Mouse (Mus musculus): ENCODE measurements around the gene Gpr176.

Gpr176 gene

GRCm38 (mm10) chr2:118372901-118373571 lies at the start of gene Gpr176:
TSS of gene Gpr176 (minus strand) at chr2:118373419.
- DNase-seq (ENCODE audit: low spot score) = peak; percentile 3

GRCm38 (mm10) chr2:118422385-118422784 lies 49.2 kb upstream of the Gpr176 start:
- no peak for DNase-seq (ENCODE audit: low spot score)

- no peak for DNase-seq (ENCODE audit: low spot score)
Measured at GRCm38 (mm10) chr2:118421951-118422350, 48.7 kb upstream of the Gpr176 start.

GRCm38 (mm10) chr2:118418076-118418475 lies 44.9 kb upstream of the Gpr176 start:
- no peak for DNase-seq (ENCODE audit: low spot score)

- DNase-seq (ENCODE audit: low spot score) = no peak
Measured at GRCm38 (mm10) chr2:118415601-118416355, 42.6 kb upstream of the Gpr176 start.

- DNase-seq (ENCODE audit: low spot score) = no peak
Measured at GRCm38 (mm10) chr2:118412821-118413220, 39.6 kb upstream of the Gpr176 start.

GRCm38 (mm10) chr2:118408336-118408895 lies 35.2 kb upstream of the Gpr176 start:
- DNase-seq (ENCODE audit: low spot score) = no peak

- no peak for DNase-seq (ENCODE audit: low spot score)
Measured at GRCm38 (mm10) chr2:118406811-118407210, 33.6 kb upstream of the Gpr176 start.

- no peak for DNase-seq (ENCODE audit: low spot score)
Measured at GRCm38 (mm10) chr2:118405568-118405967, 32.3 kb upstream of the Gpr176 start.

GRCm38 (mm10) chr2:118404336-118404735 lies 31.1 kb upstream of the Gpr176 start:
- no peak for DNase-seq (ENCODE audit: low spot score)

GRCm38 (mm10) chr2:118401834-118402727 lies 28.9 kb upstream of the Gpr176 start:
- no peak for DNase-seq (ENCODE audit: low spot score)

- DNase-seq (ENCODE audit: low spot score) = no peak
Measured at GRCm38 (mm10) chr2:118399751-118400150, 26.5 kb upstream of the Gpr176 start.

GRCm38 (mm10) chr2:118391201-118391600 lies 18.0 kb upstream of the Gpr176 start:
- DNase-seq (ENCODE audit: low spot score) = no peak

- DNase-seq (ENCODE audit: low spot score) = no peak
Measured at GRCm38 (mm10) chr2:118390072-118390471, 16.9 kb upstream of the Gpr176 start.

GRCm38 (mm10) chr2:118389569-118389968 lies 16.4 kb upstream of the Gpr176 start:
- no peak for DNase-seq (ENCODE audit: low spot score)

GRCm38 (mm10) chr2:118388341-118389335 lies 15.4 kb upstream of the Gpr176 start, which contains the start of gene Eif2ak4:
TSS of gene Eif2ak4 (plus strand) at chr2:118388618.
- DNase-seq (ENCODE audit: low spot score) = peak; percentile 95

GRCm38 (mm10) chr2:118383387-118383786 lies 10.2 kb upstream of the Gpr176 start:
- DNase-seq (ENCODE audit: low spot score) = no peak

- no peak for DNase-seq (ENCODE audit: low spot score)
Measured at GRCm38 (mm10) chr2:118379756-118380155, 6.5 kb upstream of the Gpr176 start.

- no peak for DNase-seq (ENCODE audit: low spot score)
Measured at GRCm38 (mm10) chr2:118375931-118376330, 2.7 kb upstream of the Gpr176 start.

- DNase-seq (ENCODE audit: low spot score) = no peak
Measured at GRCm38 (mm10) chr2:118375522-118375921, 2.3 kb upstream of the Gpr176 start.

All from ovary, postnatal 14 days (tissue).